Mouse (Mus musculus) liver, embryonic 14.5 days (tissue): Measurements from ENCODE around the gene Chaf1b. TPM values are rescaled to one million over a fixed set of nuclear protein-coding genes. Genes with fewer than 3 reads are reported as not detected.

Source experiments
- ATAC-seq: fragments of 200-750 bp; cut with Nextera tagmentation; 2 replicates; pipeline ENCODE4 v1.8.0; 2017; ENCODE audit warnings: moderate number of reproducible peaks, mild to moderate bottlenecking, moderate library complexity; ENCODE audit not compliant: insufficient read depth
- DNase-seq, 3 experiments: peaks; one replicate each; pipeline ENCODE4 v3.0.0-alpha.2; 2012 to 2013; ENCODE audit warnings: low read depth in 3 of 3, low spot score in 3 of 3
- H3K27ac ChIP-seq: fragments of 300-500 bp; sonication (generic); 2 replicates; pipeline ENCODE4 v1.5.1; 2014; ENCODE audit warnings: moderate library complexity, mild to moderate bottlenecking, control low read depth, inconsistent platforms
- H3K27me3 ChIP-seq: fragments of 300-500 bp; sonication (generic); 2 replicates; pipeline ENCODE4 v1.6.1; 2014; ENCODE audit warnings: mild to moderate bottlenecking, low read length, moderate library complexity; ENCODE audit not compliant: control insufficient read depth, insufficient read depth
- H3K36me3 ChIP-seq: fragments of 300-500 bp; sonication (generic); replicated peaks from 2 replicates; pipeline ENCODE4 v1.6.1; 2014; ENCODE audit warnings: low read depth; ENCODE audit not compliant: control insufficient read depth, insufficient read depth
- H3K4me1 ChIP-seq, 2 experiments: fragments of 200-500 bp in 1 of 2; fragments of 300-500 bp in 1 of 2; sonication (generic) in 1 of 2; replicated peaks; 2 replicates each; pipeline ENCODE4 v1.6.1; 2012 to 2014; ENCODE audit warnings: antibody characterized with exemption in 1 of 2, inconsistent platforms in 1 of 2, low read length in 1 of 2; ENCODE audit not compliant: control insufficient read depth in 2 of 2, insufficient read depth in 2 of 2
- H3K4me2 ChIP-seq: fragments of 300-500 bp; sonication (generic); 2 replicates; pipeline ENCODE4 v1.6.1; 2014; ENCODE audit warnings: low read depth, mild to moderate bottlenecking, control low read depth, moderate library complexity
- H3K4me3 ChIP-seq, 2 experiments: fragments of 200-500 bp in 1 of 2; fragments of 300-500 bp in 1 of 2; sonication (generic) in 1 of 2; 2 replicates each; pipeline ENCODE4 v1.5.1; 2012 to 2014; ENCODE audit warnings: low read depth in 2 of 2, low read length in 2 of 2, mild to moderate bottlenecking in 2 of 2, control low read depth in 1 of 2, inconsistent platforms in 1 of 2, moderate library complexity in 1 of 2; ENCODE audit not compliant: insufficient read depth in 1 of 2
- H3K9ac ChIP-seq: fragments of 300-500 bp; sonication (generic); replicated peaks from 2 replicates; pipeline ENCODE4 v1.6.1; 2014; ENCODE audit warnings: mild to moderate bottlenecking, control low read depth, moderate library complexity
- H3K9me3 ChIP-seq: fragments of 300-500 bp; sonication (generic); 2 replicates; pipeline ENCODE4 v1.6.1; 2016; ENCODE audit warnings: low read length, mixed read lengths; ENCODE audit not compliant: control insufficient read depth
- CTCF ChIP-seq: IDR thresholded peaks from 2 replicates; pipeline ENCODE4 v1.5.1; 2016; ENCODE audit warnings: antibody characterized with exemption, low read depth, control low read depth
- EP300 ChIP-seq: IDR thresholded peaks from 2 replicates; pipeline ENCODE4 v1.6.1; 2016; ENCODE audit warnings: antibody characterized with exemption, low read depth
- WGBS: fragments of 180-500 bp; shearing (Covaris S2); extraction: QIAGEN DNeasy Blood & Tissue Kit; methylation state at CpG from one replicate; pipeline ENCODE4 v1.1.7; 2014; ENCODE audit not compliant: insufficient replicate concordance; 5-methylcytosine and 5-hydroxymethylcytosine counted together
- polyA plus RNA-seq, 2 experiments: library from polyadenylated mRNA; depleted of rRNA in 1 of 2; stranded (reverse) in 1 of 2; unstranded in 1 of 2; fragments of >200 nt; fragmentation: Nextera tagmentation in 1 of 2; extraction: Ambion mirVana in 1 of 2; gene quantifications; 2 replicates each; pipeline versions ENCODE4 v1.2.1 to v1.2.3; 2012 to 2014

Chaf1b gene
- polyA plus RNA-seq, 2 experiments = 24.3 to 55.0 TPM

GRCm38 (mm10) chr16:93919189-93919588 is 35.5 kb downstream of the Chaf1b start:
- ATAC-seq = no peak
- Histone ChIP-seq H3K9me3 (no peaks in the 10 kb centered on the region), H3K4me2 (no peak overlapping the region), H3K9ac (no peak overlapping the region), H3K4me3 (no peak overlapping the region), H3K27me3 (no peaks in the 10 kb centered on the region), H3K4me1 (peaks cover 0 to 3% of the 10 kb centered on the region in 2 experiments; a peak in 1 of 4 replicates), H3K36me3 (no peaks in the 10 kb centered on the region), H3K27ac (no peak overlapping the region)
- TF ChIP-seq CTCF (no peak), EP300 (no peak)
- 71% methylated on average over 20 of the region's 20 CpGs for WGBS
- no peak for DNase-seq

DNA sequence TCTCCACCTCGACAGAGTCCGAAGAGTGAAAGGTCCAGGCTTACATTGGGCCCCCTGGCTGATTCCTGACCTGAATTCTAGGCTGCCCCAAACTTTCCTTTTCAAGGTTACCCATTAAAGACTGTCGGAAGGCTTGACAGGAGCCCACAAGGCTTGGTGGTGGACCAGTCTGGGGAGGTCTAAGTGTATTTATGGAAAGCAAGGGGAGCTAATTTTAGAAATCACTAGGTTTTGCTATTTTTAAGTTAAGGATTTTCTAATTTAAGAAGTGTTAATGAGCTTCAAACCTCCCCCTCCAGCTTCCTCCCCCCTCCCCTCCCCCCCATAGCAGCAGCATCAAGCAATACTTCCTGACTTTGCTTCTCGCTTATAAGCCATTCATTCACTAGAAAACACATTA is 37.0 kb downstream of the Chaf1b start:
- Histone ChIP-seq H3K9me3 (no peaks in the 10 kb centered on the region), H3K4me1 (peaks cover 0 to 4% of the 10 kb centered on the region in 2 experiments; a peak in 1 of 4 replicates), H3K4me3 (no peak overlapping the region), H3K27ac (no peak overlapping the region), H3K27me3 (no peaks in the 10 kb centered on the region), H3K36me3 (no peaks in the 10 kb centered on the region), H3K9ac (no peak overlapping the region), H3K4me2 (no peak overlapping the region)
- DNase-seq (no peak), ATAC-seq (no peak)
- WGBS = 61% methylated on average over 4 of the region's 4 CpGs
- TF ChIP-seq CTCF (no peak), EP300 (no peak)

DNA sequence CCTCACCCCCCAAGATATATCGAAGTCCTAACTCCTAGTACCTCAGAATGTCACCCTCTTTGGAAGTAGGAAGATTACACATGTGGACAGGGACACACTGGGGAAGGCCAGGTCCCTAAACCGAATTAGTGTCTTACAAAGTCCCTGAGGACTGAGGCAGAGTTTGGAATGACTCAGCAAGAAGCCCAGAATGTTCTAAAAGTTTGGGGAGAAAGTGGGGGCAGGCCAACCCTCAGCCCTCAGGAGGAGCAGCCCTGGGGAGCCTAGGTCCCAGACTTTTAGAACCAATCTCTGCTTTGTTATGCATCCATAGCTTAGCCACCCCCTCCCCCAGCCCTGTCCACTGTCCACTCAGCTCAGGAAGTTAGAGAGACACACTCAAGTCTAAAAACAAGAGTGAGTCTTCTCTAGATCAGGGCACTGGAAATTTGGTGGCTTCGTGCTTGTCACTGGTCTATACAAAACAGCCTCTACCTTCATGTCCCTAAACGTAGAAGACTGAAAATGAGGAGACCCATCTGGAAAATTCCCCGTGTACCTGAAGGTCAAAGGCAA is 39.2 kb downstream of the Chaf1b start:
- 58% methylated on average over 5 of the region's 5 CpGs for WGBS
- ATAC-seq = no peak
- DNase-seq = no peak
- peaks cover 0 to 4% of the 10 kb centered on the region in 2 experiments; a peak in 1 of 4 replicates for H3K4me1 ChIP-seq
- no peak overlapping the region for H3K4me3 ChIP-seq
- H3K27ac ChIP-seq = no peak overlapping the region
- H3K9ac ChIP-seq = no peak overlapping the region
- no peak overlapping the region for H3K4me2 ChIP-seq
- H3K36me3 ChIP-seq = no peaks in the 10 kb centered on the region
- H3K9me3 ChIP-seq = no peaks in the 10 kb centered on the region
- TF ChIP-seq EP300 = no peak
- TF ChIP-seq CTCF = no peak
- H3K27me3 ChIP-seq = no peaks in the 10 kb centered on the region

GRCm38 (mm10) chr16:93923788-93924187 is 40.1 kb downstream of the Chaf1b start:
- Histone ChIP-seq H3K4me3 (no peak overlapping the region), H3K27me3 (no peaks in the 10 kb centered on the region), H3K27ac (no peak overlapping the region), H3K9me3 (no peaks in the 10 kb centered on the region), H3K4me2 (no peak overlapping the region), H3K36me3 (no peaks in the 10 kb centered on the region), H3K9ac (no peak overlapping the region), H3K4me1 (0 out of 4 replicates have a peak, but pooled peaks cover 0 to 2% of the 10 kb centered on the region in 2 experiments)
- ATAC-seq (no peak), DNase-seq (no peak)
- WGBS = 62% methylated on average over 7 of the region's 7 CpGs
- no peak for TF ChIP-seq CTCF
- no peak for TF ChIP-seq EP300

DNA sequence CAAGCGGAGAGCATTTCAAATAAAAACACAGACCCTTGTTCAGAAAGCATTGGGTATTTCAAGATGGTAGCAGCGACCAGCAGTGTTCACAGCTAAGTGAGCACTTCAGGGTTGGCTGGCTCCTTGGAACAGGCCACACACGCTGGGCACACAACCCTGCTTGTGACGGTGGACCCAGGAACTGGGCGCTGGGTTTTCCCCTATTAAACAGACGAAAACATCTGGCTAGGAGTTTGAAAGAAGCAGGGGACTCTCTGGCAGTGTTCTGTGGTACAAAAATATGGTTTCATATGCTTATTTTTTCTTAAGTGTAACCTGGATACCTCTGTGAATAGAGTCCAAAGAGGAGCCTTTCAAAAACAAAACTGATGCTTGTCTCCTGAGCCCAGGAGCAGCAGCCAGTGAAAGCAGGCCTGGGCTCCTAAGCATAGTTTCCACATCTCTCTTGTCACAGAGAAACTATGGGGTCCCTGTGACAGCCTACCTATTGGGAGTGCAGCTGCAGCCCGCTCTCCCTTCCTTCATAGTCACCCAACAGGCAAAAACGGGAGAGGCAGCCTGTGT is 42.1 kb downstream of the Chaf1b start:
- no peak overlapping the region for H3K9ac ChIP-seq
- TF ChIP-seq CTCF (no peak), EP300 (no peak)
- no peaks in the 10 kb centered on the region for H3K9me3 ChIP-seq
- no peaks in the 10 kb centered on the region for H3K27me3 ChIP-seq
- DNase-seq (no peak), ATAC-seq (no peak)
- H3K4me3 ChIP-seq = no peak overlapping the region
- 60% methylated on average over 8 of the region's 8 CpGs for WGBS
- H3K27ac ChIP-seq = no peak overlapping the region
- H3K4me2 ChIP-seq = no peak overlapping the region
- no peaks in the 10 kb centered on the region for H3K36me3 ChIP-seq
- H3K4me1 ChIP-seq = peaks cover 0 to 2% of the 10 kb centered on the region in 2 experiments; a peak in 1 of 4 replicates
